Mouse (Mus musculus): Measurements from ENCODE around the gene Zan. TPM values are rescaled to one million over a fixed set of nuclear protein-coding genes. Genes with fewer than 3 reads are reported as not detected.

The Zan gene
- total and polyA plus RNA-seq, 3 experiments = 0.04 to 0.10 TPM; not detected in 1

DNA sequence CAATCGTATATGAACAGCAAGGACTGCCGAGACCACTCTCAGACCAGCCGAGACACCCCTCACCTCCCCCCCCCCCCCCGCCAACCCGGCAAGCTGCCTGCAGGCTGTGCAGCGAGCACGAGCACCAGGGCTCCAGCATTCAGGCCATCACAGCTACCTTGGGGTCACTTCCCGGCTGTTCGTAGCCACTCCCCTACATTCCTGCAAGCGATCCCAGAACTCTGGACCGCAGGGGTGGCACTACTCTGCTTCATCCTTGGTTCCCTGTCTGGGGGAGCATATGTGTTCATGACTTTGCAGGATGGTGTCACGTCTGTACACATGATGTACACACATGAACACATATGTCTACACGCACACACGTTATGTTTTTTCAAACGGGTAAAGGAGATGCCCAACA, 99.3 kb downstream of the Zan start:
- no peaks in the 10 kb centered on the region for H3K79me2 ChIP-seq (replicated peaks; ENCODE audit: control insufficient read depth, extremely low read depth, insufficient read depth, poor library complexity, severe bottlenecking)
- no peak overlapping the region for H3K9ac ChIP-seq (ENCODE audit: insufficient read depth, low read depth)
- H3K27ac ChIP-seq (ENCODE audit: insufficient read depth, low read depth) = no peak overlapping the region
- H3K9me3 ChIP-seq (replicated peaks; ENCODE audit: low read length) = no peaks in the 10 kb centered on the region
- no peak overlapping the region for H3K4me2 ChIP-seq (ENCODE audit: insufficient read depth, low read depth, poor library complexity, severe bottlenecking)
- peaks cover 60% of the 10 kb centered on the region for H3K27me3 ChIP-seq (replicated peaks)
- dilution Hi-C loops (cut with MboI; ENCODE audit: extremely low pct_ligation_motif_present, extremely low pct_unique_long_range_greater_than_20kb, low sequenced_read_pairs) = no loop called here
- TF ChIP-seq ZNF384 (IDR thresholded peaks at IDR 0.05; ENCODE audit: low read depth, low read length) (no peak), IRF4 (IDR thresholded peaks at IDR 0.05; ENCODE audit: low read depth, low read length) (no peak), PAX5 (IDR thresholded peaks at IDR 0.05; ENCODE audit: low read length) (no peak), JUND (conservative IDR thresholded peaks at IDR 0.05; ENCODE audit: low read depth, low read length) (no peak), ELF1 (IDR thresholded peaks at IDR 0.05; ENCODE audit: low read depth, low read length) (no peak), NRF1 (IDR thresholded peaks at IDR 0.05; ENCODE audit: low read depth, low read length) (no peak), NELFE (IDR thresholded peaks at IDR 0.05; ENCODE audit: low read depth, low read length) (no peak), CTCF (conservative IDR thresholded peaks at IDR 0.05 in 1 of 2, IDR thresholded peaks at IDR 0.05 in 1 of 2; ENCODE audit: low read depth in 2 of 2, low read length in 2 of 2) (no peak), MAX (IDR thresholded peaks at IDR 0.05; ENCODE audit: low read length) (no peak)
- in situ Hi-C loops (cut with MboI; ENCODE audit: low pct_ligation_motif_present, low pct_unique_long_range_greater_than_20kb, low sequenced_read_pairs) = no loop called here
- no peak for DNase-seq (ENCODE audit: extremely low read depth)
- no peaks in the 10 kb centered on the region for H3K36me3 ChIP-seq (replicated peaks in 1 of 2; ENCODE audit: control insufficient read depth in 1 of 2, insufficient read depth in 1 of 2, low read length in 1 of 2)
- peaks cover 0 to 7% of the 10 kb centered on the region in 2 experiments; a peak in 2 of 4 replicates for H3K4me1 ChIP-seq (ENCODE audit: control insufficient read depth in 1 of 2, insufficient read depth in 2 of 2)
- no peak overlapping the region for H3K4me3 ChIP-seq (replicated peaks in 1 of 3; ENCODE audit: low read depth in 2 of 3, low read length in 2 of 3, poor library complexity in 1 of 3)

DNA sequence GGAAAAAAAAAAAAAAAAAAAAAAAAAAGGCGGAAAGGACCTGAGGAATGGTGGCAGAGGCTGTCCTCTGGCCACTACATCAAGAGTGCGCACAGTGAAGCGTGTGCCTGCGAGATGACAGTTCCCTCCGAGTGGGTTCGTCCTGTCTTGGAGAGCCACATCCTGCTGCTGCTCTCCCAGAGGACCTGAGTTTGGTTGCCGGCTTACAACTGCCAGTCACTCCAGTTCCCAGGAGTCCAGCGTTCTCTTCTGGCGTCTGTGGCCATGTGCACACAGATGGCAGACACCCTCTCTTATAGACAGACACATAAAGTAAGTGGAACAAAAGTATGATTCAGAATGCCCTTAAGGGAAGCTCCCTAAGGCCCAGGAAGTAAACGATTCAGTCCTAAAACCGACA, 99.7 kb downstream of the Zan start:
- Histone ChIP-seq H3K4me2 (ENCODE audit: insufficient read depth, low read depth, poor library complexity, severe bottlenecking) (no peak overlapping the region), H3K79me2 (replicated peaks; ENCODE audit: control insufficient read depth, extremely low read depth, insufficient read depth, poor library complexity, severe bottlenecking) (no peaks in the 10 kb centered on the region), H3K9me3 (replicated peaks; ENCODE audit: low read length) (no peaks in the 10 kb centered on the region), H3K9ac (ENCODE audit: insufficient read depth, low read depth) (no peak overlapping the region), H3K4me3 (replicated peaks in 1 of 3; ENCODE audit: low read depth in 2 of 3, low read length in 2 of 3, poor library complexity in 1 of 3) (no peak overlapping the region), H3K27me3 (replicated peaks) (peaks cover 60% of the 10 kb centered on the region), H3K27ac (ENCODE audit: insufficient read depth, low read depth) (no peak overlapping the region), H3K36me3 (replicated peaks in 1 of 2; ENCODE audit: control insufficient read depth in 1 of 2, insufficient read depth in 1 of 2, low read length in 1 of 2) (no peaks in the 10 kb centered on the region), H3K4me1 (ENCODE audit: control insufficient read depth in 1 of 2, insufficient read depth in 2 of 2) (peaks cover 0 to 7% of the 10 kb centered on the region in 2 experiments; a peak in 2 of 4 replicates)
- dilution Hi-C loops (cut with MboI; ENCODE audit: extremely low pct_ligation_motif_present, extremely low pct_unique_long_range_greater_than_20kb, low sequenced_read_pairs) = no loop called here
- in situ Hi-C loops (cut with MboI; ENCODE audit: low pct_ligation_motif_present, low pct_unique_long_range_greater_than_20kb, low sequenced_read_pairs) = no loop called here
- no peak for TF ChIP-seq HCFC1 (IDR thresholded peaks at IDR 0.05; ENCODE audit: low read depth, low read length)
- no peak for TF ChIP-seq ETS1 (conservative IDR thresholded peaks at IDR 0.05; ENCODE audit: low read depth, low read length)
- no peak for TF ChIP-seq ELF1 (IDR thresholded peaks at IDR 0.05; ENCODE audit: low read depth, low read length)
- TF ChIP-seq TCF12 (IDR thresholded peaks at IDR 0.05; ENCODE audit: low read depth, low read length) = no peak
- no peak for TF ChIP-seq MAFK (IDR thresholded peaks at IDR 0.05; ENCODE audit: insufficient replicate concordance, low read length)
- no peak for TF ChIP-seq EP300 (IDR thresholded peaks at IDR 0.05; ENCODE audit: low read length)
- TF ChIP-seq GABPA (IDR thresholded peaks at IDR 0.05; ENCODE audit: insufficient replicate concordance, low read depth, low read length) = no peak
- DNase-seq (ENCODE audit: extremely low read depth) = no peak

GRCm38 (mm10) chr5:137376722-137377121, 100.1 kb downstream of the Zan start:
- Histone ChIP-seq H3K9me3 (replicated peaks; ENCODE audit: low read length) (no peaks in the 10 kb centered on the region), H3K27ac (ENCODE audit: insufficient read depth, low read depth) (no peak overlapping the region), H3K36me3 (replicated peaks in 1 of 2; ENCODE audit: control insufficient read depth in 1 of 2, insufficient read depth in 1 of 2, low read length in 1 of 2) (no peaks in the 10 kb centered on the region), H3K27me3 (replicated peaks) (peaks cover 61% of the 10 kb centered on the region), H3K9ac (ENCODE audit: insufficient read depth, low read depth) (no peak overlapping the region), H3K4me1 (ENCODE audit: control insufficient read depth in 1 of 2, insufficient read depth in 2 of 2) (peaks cover 0 to 7% of the 10 kb centered on the region in 2 experiments; a peak in 2 of 4 replicates), H3K79me2 (replicated peaks; ENCODE audit: control insufficient read depth, extremely low read depth, insufficient read depth, poor library complexity, severe bottlenecking) (no peaks in the 10 kb centered on the region), H3K4me2 (ENCODE audit: insufficient read depth, low read depth, poor library complexity, severe bottlenecking) (no peak overlapping the region), H3K4me3 (replicated peaks in 1 of 3; ENCODE audit: low read depth in 2 of 3, low read length in 2 of 3, poor library complexity in 1 of 3) (no peak overlapping the region)
- in situ Hi-C loops (cut with MboI; ENCODE audit: low pct_ligation_motif_present, low pct_unique_long_range_greater_than_20kb, low sequenced_read_pairs) = no loop called here
- DNase-seq (ENCODE audit: extremely low read depth) = no peak
- TF ChIP-seq ZKSCAN1 (IDR thresholded peaks at IDR 0.05; ENCODE audit: borderline replicate concordance, low read depth, low read length) = no peak
- dilution Hi-C loops (cut with MboI; ENCODE audit: extremely low pct_ligation_motif_present, extremely low pct_unique_long_range_greater_than_20kb, low sequenced_read_pairs) = no loop called here

Data from CH12.LX (cell line).